Mouse (Mus musculus) ovary, postnatal 10 days (tissue): ENCODE measurements around the gene Gm10961.

Experiments used
- DNase-seq: peaks from one replicate; pipeline ENCODE4 v3.0.0; 2022; ENCODE audit warnings: low spot score

Gm10961 gene

GRCm38 (mm10) chr3:107656888-107657287, 25.8 kb downstream of the Gm10961 start:
- no peak for DNase-seq

GRCm38 (mm10) chr3:107659000-107659399, 27.9 kb downstream of the Gm10961 start:
- DNase-seq, result no peak

- no peak for DNase-seq
These were observed 33.5 kb downstream of the Gm10961 start for GRCm38 (mm10) chr3:107664641-107665040.

GRCm38 (mm10) chr3:107667426-107667825, 36.3 kb downstream of the Gm10961 start:
- DNase-seq, result no peak

GRCm38 (mm10) chr3:107668786-107669185, 37.7 kb downstream of the Gm10961 start:
- no peak for DNase-seq

- DNase-seq, result no peak
These were observed 39.4 kb downstream of the Gm10961 start for GRCm38 (mm10) chr3:107670500-107670899.

- no peak for DNase-seq
These were observed 40.4 kb downstream of the Gm10961 start for GRCm38 (mm10) chr3:107671509-107671908.

GRCm38 (mm10) chr3:107680790-107681576, 49.9 kb downstream of the Gm10961 start:
- no peak for DNase-seq
